11 mouse cellular contexts compared by ENCODE assay signal in the genomic region with DNA sequence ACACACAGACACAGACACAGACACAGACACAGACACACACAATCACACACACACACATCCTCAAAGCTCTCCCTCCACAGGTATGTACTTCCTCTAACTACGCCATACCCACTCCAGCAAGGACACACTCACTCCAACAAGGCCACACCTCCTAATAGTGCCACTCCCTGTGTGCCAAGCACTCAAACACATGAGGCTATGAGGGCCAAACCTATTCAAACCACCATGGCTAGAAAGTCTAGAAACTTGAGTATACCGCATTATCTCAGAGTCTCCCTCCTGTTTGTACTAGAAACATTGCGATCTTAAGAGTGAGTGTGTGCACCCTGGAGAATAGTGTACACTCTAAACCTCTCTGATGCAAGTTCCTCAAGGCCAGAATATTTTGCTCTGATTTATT.
"Had no signal": no experiment of that assay in that cellular context is flagged by ENCODE, and none has a peak within 500 bp of the region (broad histone marks: within the 10 kb centered on the region; RNA-seq: fewer than 3 reads in every experiment).

No protein-coding gene starts in this region.

- H3K9ac ChIP-seq: limb, embryonic 13.5 days; liver, embryonic 14.5 days; neural tube, embryonic 12.5 days had no signal

- H3K4me1 ChIP-seq: neural tube, embryonic 12.5 days had no signal

- DNase-seq: kidney, adult 11 months; kidney, postnatal 10 days; kidney, postnatal 4 days; left cerebral cortex, postnatal 4 days; thymus, postnatal 4 days had no signal

- ATAC-seq: hindbrain, postnatal 0 days had no signal

- H3K4me2 ChIP-seq: limb, embryonic 13.5 days; neural tube, embryonic 12.5 days had no signal

- H3K36me3 ChIP-seq: limb, embryonic 13.5 days; neural tube, embryonic 12.5 days had no signal

- H3K27ac ChIP-seq: hindbrain, postnatal 0 days; layer of hippocampus, adult 2 months; limb, embryonic 13.5 days; liver, embryonic 14.5 days; macrophage; neural tube, embryonic 12.5 days had no signal

- H3K9me3 ChIP-seq: limb, embryonic 13.5 days; neural tube, embryonic 12.5 days had no signal

- H3K27me3 ChIP-seq: limb, embryonic 13.5 days; neural tube, embryonic 12.5 days had no signal

- H3K4me3 ChIP-seq: layer of hippocampus, adult 2 months; limb, embryonic 13.5 days; neural tube, embryonic 12.5 days had no signal
